Mouse (Mus musculus): ENCODE results near the gene Frmd6.

The Frmd6 gene

DNA sequence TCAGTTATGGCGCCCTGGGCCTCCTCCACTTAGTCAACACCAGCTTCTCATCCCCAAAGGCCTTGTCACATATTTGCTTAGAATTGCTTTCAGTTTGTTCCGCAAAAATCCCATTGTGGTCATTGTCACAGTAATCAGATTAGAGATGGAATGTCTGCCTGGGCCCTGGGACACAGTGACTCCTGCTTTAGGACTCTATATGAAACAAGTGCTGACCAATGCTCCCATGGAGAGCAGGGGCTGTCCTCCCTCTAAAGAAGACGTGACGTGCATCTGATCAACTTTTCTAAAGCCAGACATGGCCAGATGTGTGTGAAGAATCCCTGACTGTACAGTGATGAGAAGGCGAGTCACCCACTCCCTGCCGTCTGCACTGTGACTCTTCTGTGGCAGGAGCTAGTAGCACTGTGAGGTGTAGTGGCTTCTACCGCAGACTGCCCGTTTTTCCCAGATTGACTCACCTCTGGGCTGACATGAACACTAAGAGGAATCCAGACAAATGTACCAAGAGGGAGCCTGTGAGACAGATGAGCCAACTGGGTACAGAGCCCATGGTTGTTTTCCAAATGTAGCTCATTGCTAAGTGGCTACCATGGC, 65.7 kb downstream of the Frmd6 start:
- DNase-seq (ENCODE audit: extremely low read depth, insufficient read length, low spot score) = no peak

DNA sequence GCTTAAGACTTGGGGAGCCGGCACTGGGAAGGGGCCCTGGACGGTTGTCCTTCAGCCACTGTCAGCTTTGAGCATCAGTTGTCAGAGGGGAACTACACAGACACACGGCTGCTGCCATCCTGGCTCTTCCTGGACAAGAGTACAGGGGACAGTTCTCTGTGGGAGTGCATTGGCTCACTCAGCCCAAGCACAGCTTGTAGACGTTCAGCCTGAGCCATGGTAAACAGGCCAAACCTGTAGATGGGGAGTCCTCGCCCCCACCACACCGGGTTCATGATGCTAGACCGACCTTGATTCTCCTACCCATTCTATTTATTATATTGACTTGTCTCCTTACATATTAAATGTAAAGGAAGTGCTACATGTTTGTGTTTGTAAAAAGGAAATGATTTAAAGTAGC, 70.0 kb downstream of the Frmd6 start:
- DNase-seq (ENCODE audit: extremely low read depth, insufficient read length, low spot score) = no peak

DNA sequence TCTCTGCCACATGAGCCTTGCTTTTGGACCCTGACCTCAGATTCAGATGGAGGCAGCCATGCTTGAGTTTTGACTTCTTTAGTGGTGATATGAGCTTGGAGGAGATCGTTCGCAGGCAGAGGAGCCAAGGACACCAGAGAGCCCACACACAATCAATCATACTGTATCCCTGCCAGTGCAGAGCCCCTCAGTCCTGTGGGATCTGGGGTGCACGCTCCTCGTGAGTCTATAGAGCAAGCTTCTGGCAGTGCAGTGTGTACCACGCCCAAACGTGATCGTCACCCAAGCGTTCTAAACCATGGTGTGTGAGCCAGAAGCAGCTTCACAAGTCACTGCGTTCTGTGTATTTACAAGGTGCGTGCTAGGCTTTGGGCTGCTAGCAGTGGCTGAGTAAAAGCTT, 70.8 kb downstream of the Frmd6 start:
- no peak for DNase-seq (ENCODE audit: extremely low read depth, insufficient read length, low spot score)

DNA sequence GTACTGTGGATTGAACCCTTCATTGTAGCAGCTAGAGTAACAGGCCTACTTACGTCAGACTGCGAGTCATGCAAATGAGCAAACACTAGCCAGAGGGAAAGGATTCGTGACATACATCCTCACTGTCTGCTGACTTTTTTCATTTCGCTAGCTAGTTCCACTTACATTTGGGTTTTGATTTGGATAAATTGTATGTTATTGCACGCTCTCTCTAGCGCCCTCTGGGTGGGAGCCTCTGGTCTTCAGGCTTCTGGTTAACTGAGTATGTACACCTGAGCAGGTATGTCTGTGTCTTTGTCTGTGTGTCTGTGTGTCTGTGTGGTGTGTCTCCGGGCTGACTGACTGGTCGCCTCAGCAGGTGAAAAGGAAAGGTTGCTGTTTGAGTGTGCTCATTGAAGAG, 72.1 kb downstream of the Frmd6 start:
- DNase-seq (ENCODE audit: extremely low read depth, insufficient read length, low spot score) = no peak

DNA sequence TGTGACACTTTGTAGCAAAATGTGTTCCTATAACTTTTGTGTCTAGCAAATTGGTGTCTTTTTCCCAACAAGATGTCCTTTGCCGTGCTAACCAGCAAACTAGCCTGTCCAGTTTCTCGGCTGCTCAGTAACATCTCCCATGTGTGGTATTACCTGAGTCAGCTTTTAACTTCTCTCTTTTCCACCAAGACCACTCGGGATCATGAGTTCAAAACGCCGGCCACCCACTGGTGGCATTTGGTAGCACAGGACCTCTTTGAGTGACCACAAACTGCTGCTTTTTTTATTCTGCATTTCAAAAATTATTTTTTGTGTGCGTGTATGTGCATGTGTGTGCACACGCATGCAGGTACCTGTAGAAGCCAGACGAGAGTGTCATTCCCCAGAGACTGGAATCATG, 73.1 kb downstream of the Frmd6 start:
- DNase-seq (ENCODE audit: extremely low read depth, insufficient read length, low spot score) = no peak

DNA sequence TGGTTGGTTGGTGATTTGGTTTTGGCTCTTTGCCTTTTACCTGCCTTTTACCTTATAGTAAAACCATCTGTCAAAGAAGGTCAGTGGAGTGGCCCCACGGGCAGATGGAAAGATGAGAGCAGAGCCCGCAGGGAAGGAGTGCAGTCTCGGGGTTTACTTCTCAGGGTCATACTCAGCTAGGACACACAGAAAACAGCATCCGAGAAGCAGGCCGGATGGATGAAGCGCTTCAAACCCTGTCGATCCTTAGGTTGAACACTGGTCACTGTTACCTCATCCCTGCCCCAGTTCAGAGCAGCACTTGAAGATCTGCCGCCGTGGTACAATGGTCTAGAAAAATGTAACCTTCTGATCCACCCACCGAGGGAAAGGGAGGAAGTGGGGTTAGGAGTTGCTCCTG, 79.2 kb downstream of the Frmd6 start:
- DNase-seq (ENCODE audit: extremely low read depth, insufficient read length, low spot score) = no peak

DNA sequence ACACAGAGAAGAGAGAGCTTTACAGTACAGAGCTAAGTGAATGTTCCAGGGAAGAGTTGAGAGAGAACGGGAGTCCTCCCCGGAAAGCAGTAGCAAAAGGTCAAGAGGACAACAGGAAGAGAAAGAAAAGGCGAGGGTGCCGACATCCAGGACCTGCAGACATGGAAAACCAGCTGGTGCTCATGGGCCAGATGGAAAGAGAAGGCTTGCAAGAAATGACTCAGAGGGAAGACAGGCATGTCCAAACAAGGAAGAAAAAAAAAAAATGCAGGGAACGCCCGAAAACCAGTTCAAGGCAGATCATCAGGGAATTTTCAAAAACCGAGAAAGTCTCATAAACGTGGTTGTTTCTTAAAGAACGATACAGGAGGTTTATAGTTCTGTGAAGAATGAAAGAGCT, 81.6 kb downstream of the Frmd6 start:
- DNase-seq (ENCODE audit: extremely low read depth, insufficient read length, low spot score) = no peak

DNA sequence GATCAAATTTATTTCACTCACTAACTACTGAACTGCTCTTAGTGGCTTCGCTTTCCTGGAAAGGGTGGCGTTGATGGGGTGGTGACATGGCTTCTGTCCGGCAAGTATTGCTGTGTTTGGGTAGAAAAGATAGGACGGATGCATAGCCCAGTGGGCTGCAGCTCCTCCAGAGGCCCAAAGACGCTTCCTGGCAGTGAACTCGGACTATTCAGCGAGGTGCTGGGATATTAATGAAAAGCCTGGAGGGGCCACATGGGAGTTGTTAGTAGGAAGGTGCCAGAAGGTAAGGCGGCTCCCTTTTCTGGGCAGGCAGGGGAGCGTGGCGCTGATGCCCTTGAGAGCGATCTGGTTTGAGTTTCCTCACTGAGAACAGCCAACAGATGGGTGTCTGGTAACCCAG, 82.3 kb downstream of the Frmd6 start:
- DNase-seq (ENCODE audit: extremely low read depth, insufficient read length, low spot score) = no peak

DNA sequence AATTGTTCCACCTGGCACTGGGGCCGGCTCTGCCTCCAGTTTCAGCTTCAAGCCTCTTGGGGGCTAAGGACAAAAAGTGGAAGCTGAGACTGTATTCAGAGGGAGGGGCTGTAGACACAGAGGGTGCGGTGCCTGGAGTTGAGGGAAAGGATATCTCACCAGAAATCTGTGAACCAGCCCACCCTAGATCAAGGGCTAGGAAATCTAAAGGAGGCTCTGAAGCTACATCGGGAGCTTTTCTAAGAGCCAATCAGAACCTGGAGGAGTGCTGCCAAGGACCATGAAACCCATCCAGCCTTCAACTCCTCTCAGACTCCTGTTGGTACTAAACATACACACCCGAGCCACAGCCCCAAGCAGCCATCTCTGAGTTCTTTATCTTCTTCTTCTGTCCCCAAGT, 82.8 kb downstream of the Frmd6 start:
- no peak for DNase-seq (ENCODE audit: extremely low read depth, insufficient read length, low spot score)

DNA sequence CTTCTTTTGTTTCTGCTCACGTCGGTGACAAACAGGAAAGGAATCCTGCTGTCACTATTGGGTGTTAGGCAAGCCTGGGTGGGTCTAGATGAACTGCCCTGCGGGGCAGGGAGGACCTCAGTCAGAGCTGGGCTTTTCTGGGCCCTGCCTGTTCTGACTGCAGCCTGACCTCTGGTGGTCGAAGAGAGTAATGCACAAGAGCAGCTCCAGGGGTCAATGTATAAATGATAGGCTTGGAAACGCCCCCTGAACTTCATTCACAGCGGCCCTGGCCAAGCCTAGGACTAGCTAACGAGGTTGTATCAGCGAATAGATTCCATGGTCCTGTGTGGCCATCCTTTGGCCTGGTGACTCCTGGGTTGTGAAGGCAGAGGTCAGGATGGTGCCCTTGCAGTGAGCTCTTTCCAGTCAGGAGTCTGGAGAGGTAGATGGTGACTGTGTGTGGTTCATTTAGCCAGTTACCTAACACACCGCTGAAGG, 85.0 kb downstream of the Frmd6 start:
- DNase-seq (ENCODE audit: extremely low read depth, insufficient read length, low spot score) = peak; percentile 68

DNA sequence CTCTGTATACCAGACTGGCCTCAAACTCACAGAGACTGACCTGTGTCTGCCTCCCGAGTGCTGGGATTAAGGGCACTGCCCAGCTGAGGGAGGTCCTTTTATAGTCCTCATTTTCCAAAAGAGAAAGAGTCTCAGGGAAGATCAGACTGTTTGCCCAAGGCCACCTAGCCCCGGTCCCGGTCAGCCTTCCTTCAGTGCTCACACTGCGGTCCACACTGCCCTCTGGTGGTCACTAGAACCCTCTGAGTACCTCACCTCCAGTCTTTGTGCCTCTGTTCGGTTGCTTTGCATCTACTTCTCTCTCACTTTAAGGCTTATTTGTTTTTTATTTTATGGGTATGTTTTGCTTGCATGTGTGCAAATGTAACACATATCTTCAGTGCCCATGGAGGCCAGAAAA, 85.7 kb downstream of the Frmd6 start:
- peak; percentile 60 for DNase-seq (ENCODE audit: extremely low read depth, insufficient read length, low spot score)

DNA sequence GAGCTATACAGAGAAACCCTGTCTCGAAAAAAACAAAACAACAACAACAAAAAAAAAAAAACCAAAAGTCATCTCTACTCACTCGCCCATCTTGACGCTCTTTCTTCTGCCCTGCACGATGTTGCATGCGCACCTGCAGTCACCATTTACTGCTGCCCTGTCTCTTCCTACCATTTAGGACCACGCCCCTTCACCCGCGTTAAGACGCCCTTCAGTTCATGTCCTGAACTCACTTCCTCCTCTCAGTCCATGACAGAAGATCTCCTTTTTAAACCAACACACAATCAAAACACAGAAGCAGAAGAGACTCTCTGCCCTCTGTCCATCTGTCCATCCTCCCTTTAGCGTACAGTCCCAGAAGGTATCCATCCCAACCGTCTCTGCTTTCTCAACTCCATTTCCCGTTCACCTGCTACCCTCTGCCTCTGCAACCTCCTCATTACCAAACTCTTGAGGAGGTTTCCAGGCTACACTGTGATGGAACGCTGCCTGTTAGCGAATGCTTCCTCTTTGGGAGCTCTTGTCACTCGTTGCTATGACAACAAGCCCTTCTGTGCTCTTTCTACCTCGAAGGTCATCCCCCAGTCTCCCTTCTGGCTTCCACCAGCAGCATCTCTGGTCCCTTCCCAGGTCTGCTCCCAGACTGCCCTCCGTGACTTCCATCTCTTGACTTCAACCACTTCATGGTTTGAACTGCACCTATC, 86.5 kb downstream of the Frmd6 start:
- no peak for DNase-seq (ENCODE audit: extremely low read depth, insufficient read length, low spot score)

DNA sequence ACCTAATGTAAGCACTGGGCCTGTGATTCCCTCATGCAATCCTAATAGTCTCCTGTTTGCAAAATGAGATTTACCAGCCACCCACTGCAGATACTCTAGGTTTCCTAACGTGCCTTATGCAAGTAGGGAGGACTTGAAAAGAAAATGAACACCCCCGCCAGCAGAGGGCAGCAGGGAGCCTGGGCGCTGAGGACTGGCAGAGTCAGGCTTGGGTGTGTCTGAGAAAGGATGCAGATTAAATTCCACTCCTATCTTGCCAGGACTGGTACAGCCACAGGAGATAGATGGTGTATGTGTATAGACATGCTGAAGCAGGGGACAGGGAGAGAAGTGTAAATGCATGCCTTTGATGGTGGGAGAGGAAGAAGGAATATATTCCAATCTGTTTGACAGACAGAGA, 88.1 kb downstream of the Frmd6 start:
- peak; percentile 63 for DNase-seq (ENCODE audit: extremely low read depth, insufficient read length, low spot score)

DNA sequence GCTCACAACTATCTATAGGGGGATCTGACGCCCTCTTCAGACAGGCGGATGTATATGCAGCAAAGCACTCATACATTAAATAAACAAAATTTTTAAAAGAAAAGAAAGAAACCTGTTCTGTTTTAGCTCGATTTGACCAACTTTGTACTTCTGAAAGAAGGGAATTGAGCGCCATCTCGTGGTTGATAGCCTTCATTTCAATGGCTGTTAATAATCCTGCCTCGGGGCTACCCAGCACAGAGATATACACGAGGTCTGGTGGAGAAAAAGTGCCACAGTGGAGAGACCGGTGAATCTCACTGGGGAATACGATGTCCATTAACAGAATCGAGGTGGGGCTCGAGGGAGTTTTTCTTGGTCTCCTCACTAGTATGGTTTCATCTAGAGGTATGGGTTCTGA, 89.1 kb downstream of the Frmd6 start:
- DNase-seq (ENCODE audit: extremely low read depth, insufficient read length, low spot score) = no peak

DNA sequence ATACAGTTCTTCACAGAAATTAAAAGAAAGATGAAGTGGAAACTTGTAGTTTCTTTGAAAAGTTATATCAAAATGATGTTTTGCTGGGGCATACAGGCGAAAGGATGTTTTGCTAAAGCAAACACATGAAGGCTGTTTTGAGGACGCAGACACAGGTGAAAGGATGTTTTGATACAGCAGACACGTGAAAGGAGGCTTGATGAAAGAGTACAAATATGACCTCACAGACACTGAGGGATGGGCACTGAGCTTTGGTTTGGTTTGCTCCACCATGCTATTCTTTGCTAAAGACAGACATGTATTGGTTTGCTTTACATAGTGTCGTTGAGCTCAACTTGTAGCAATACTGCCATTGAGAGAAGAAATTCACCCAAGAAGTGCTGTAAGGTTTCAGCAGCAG, 104.5 kb downstream of the Frmd6 start:
- DNase-seq (ENCODE audit: extremely low read depth, insufficient read length, low spot score) = no peak

DNA sequence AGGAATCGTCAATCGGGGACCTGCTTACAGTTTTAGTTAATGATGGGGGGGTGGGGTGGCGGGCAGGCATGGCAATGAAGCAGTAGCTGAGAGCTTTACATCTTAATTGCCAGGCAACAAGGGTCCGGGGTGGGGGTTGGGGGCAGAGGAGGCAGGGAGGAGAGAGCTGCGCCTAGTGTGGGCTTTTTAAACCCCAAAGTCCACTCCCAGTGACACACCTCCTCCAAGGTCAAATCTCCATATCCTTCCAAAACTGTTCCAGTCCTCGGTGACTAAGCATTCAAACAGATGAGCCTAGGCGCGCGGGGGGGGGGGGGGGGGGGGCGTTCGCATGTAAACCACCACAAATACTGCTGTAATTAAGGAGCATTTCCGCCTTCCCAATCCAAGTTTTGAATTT, 111.8 kb downstream of the Frmd6 start:
- DNase-seq (ENCODE audit: extremely low read depth, insufficient read length, low spot score) = peak; percentile 49

DNA sequence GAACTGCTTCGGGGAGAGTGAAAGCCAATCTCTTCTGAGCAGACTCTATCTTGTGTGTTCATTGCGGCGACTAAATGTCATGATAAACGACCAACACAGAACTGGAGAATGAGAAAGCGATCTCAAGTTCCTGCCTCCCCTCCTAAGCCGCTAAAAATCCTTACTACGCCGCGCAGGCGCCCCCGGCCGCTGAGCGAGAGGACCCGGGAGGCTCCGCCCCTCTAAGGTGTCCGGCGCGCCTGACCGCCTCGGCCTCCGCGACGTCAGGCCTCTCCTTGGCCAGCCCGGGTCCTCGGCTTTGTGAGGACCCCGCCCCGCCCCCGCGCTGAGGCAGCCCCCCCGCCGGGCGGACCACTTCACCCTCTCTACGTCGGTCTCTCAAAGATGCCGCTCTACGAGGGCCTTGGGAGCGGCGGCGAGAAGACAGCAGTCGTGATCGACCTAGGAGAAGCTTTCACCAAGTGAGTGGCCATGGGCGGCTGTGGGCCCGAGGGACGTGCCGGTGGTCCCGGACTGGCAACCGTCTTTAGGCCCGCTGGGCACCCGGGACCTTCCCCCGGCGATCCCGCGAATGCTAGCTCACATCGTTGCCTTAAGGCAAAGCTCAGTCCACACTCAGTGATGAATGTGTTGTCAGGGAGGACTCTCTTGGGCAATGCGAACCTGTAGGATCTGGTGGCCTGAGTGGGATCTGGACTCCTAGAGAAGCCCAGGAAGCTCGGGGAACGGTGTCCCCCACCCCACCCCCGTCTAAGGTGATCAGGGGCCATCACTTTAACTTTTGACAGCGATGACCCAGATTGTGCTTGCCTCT, 112.5 kb downstream of the Frmd6 start, which contains the start of gene Actr10:
Gene Actr10 (plus strand): TSS at position 287 of the 814 bp plus-strand sequence.
- DNase-seq (ENCODE audit: extremely low read depth, insufficient read length, low spot score) = peak; percentile 90

DNA sequence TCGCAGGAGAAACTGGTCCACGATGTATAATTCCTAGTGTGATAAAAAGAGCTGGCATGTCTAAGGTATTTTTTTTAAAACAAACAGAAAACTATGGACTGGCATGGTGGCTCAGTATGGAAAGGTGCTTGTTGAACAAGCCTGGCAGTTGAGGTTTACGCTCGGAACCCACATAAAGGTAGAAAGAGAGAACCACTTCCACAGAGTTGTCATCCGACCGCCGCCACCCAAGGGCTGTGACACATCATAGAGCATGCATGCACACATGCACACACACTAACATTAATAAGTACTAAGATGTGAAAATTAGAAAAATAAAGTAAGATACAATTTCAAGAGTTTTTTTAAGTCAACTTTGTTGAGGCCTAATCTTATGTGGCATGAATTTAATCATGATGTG, 115.5 kb downstream of the Frmd6 start:
- no peak for DNase-seq (ENCODE audit: extremely low read depth, insufficient read length, low spot score)

DNA sequence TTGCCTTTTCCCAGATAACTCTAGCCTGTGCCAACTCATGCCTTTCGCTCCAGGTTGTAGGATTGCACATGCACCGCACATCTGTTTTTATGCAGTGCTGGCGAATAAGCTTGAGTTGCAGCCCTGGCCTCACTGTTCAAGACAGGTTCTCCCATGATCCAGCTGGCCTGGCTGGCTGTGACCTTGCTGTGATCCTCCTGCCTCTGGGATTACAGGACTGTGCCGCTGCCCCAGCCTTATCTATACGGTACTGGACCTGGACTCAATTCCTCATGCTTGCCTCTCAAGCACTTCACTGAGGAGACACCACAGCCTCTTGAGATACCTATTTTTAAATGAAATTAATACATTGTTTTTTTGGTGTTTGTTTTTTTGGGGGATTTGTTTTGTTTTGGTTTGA, 118.9 kb downstream of the Frmd6 start:
- DNase-seq (ENCODE audit: extremely low read depth, insufficient read length, low spot score) = no peak

DNA sequence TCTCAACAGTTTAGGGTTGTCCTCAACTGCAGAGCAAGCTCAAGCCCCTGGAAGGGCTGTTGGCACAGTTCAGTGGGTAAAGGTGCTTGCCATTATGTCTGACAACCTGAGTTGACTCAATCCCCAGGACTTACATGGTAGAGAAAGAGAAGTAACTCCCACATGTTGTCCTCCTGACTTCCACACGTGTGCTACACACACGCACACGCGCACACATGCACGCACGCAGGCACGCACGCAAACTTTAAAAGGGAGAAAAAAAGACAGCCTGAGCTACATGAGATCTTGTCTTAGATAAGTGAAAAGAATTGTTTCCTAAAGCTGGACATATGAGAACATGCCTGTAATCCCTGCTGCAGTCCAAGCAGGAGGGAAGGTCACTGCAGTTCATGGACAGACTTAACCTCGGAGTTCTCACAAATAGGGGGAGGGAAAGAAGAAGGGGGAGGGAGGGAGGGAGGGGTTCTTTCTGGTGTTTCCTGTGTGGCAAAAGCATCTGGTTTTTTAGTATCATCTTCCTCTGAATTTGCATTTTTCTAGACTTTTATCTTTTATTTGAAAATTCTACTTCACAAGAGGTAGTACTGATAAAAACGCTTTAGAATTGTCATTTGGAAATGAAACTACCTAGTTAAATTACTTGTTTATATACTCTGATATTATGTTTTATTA, 121.4 kb downstream of the Frmd6 start:
- peak; percentile 8 for DNase-seq (ENCODE audit: extremely low read depth, insufficient read length, low spot score)

Data from 3134 (cell line).